Mouse (Mus musculus): ENCODE results near the gene Sh3bp5l.
"Not testable (repeated sequence)": the region's sequence is repeated elsewhere in the genome, so short reads cannot be mapped to it uniquely, and the experiment has no call there.

The Sh3bp5l gene

DNA sequence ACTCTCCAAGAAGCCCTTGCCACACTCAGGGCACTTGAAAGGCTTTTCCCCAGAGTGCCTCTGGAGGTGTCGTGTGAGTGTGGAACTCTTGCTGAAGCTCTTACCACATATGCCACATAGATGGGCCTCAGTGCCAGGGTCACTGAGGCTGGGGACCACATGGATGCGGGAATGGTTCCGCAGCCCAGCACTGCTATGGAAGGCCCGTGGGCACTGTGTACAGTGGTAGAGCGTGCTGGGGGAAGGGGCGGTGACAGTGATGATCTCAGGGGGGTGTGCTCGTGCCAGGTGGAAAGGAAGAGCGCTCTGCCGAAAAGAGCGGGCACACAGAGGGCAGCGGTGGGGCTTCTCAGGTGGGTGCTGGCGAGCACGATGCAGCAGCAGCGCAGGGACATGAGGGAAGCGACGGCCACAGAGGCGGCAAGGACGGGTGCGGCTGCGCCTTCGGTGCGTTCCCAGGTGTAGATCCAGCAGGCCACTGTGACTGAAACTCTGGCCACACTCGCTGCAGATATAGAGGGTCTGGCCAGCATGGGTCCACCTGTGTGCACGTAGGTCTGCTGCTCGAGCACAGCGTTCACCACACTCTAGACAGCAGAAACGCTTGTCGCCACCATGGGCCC lies 13.6 kb upstream of the Sh3bp5l start:
- DNase-seq (ENCODE audit: extremely low spot score, low read depth, low spot score), result no peak

- no peak for DNase-seq (ENCODE audit: extremely low spot score, low read depth, low spot score)
These were observed 7.5 kb upstream of the Sh3bp5l start for GRCm38 (mm10) chr11:58322824-58323569.

- DNase-seq (ENCODE audit: extremely low spot score, low read depth, low spot score), result no peak
These were observed 6.8 kb upstream of the Sh3bp5l start for GRCm38 (mm10) chr11:58323570-58324340.

GRCm38 (mm10) chr11:58324614-58325229 lies 5.8 kb upstream of the Sh3bp5l start:
- no peak for DNase-seq (ENCODE audit: extremely low spot score, low read depth, low spot score)

DNA sequence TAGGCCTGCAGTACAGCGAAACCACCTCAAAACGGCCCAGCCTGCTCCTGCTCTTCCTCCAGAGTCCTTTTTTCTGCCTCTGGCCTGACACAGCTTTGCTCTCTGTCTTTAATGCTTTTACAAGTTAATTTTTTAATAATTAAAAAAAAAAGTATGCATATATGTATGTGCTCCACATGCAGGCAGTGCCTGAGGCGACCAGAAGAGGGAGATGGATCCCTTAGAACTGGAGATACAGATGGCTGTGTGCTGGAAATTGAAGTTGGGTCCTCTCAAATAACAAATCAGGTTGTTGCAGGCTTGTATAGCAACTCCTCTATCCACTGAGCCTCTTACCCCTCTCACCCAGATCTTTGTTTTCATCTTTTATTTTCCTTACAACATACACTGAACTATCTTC lies 3.7 kb upstream of the Sh3bp5l start:
- DNase-seq (ENCODE audit: extremely low spot score, low read depth, low spot score), result no peak

- no peak for DNase-seq (ENCODE audit: extremely low spot score, low read depth, low spot score)
These were observed 633 bp upstream of the Sh3bp5l start for GRCm38 (mm10) chr11:58329906-58330275.

GRCm38 (mm10) chr11:58331149-58331495 lies 598 bp downstream of the Sh3bp5l start:
- no peak for DNase-seq (ENCODE audit: extremely low spot score, low read depth, low spot score)

- no peak for DNase-seq (ENCODE audit: extremely low spot score, low read depth, low spot score)
These were observed 1.0 kb downstream of the Sh3bp5l start for GRCm38 (mm10) chr11:58331546-58331945.

DNA sequence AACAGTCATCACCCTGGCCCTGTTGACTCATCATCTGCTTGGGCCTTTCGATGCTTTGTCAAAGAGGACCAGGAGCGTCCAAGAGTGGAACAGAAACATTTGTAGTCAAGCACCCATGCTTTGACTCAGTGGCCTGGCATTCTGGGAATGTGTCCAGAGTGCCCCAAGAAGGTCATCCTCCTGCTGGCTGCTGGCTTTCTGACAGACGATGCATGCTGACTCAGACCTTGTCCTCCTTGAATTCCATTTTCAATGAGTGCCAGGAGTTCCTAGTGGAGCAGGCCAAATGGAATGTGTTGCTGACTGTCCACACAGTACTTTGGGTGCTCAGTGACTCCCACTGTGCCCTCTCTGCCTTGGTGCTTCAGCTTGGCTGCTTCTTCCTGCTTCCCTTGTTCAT lies 4.2 kb downstream of the Sh3bp5l start:
- no peak for DNase-seq (ENCODE audit: extremely low spot score, low read depth, low spot score)

DNA sequence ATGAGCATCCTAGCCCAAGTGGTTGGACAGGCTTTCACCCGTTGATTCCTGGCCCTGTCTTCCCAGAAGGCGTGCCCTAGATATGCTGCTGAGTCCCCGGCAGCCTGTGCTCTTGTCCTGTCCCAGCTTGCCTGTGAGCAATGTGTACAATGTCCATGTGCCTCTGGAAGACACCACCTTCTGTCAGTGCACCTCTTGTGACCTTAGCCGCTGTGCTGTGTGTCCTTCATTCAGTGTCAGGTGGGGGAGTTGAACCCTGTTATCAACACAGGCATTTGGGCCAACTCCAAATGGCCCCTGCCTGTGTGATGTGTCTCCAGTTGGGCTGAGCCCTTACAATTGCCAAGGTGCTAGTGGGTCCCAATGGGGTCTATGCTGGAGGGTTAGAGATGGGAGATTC lies 16.2 kb downstream of the Sh3bp5l start:
- DNase-seq (ENCODE audit: extremely low spot score, low read depth, low spot score), result no peak

DNA sequence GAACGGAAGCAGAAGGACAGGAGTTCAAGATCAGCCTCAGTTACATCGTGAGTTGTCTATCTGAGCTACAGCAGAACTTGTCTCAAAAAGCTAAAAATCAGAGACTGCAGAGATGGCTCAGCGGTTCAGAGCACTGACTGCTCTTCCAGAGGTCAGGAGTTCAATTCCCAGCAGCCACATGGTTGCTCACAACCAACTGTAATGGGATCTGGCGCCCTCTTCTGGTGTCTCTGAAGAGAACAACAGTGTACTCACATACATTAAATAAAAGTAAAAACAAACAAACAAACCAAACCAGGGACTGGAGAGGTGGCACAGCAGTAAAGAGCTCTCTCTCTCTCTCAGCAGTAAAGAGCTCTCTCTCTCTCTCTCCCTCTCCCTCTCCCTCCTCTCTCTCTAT lies 20.1 kb downstream of the Sh3bp5l start:
- no peak for DNase-seq (ENCODE audit: extremely low spot score, low read depth, low spot score)

DNA sequence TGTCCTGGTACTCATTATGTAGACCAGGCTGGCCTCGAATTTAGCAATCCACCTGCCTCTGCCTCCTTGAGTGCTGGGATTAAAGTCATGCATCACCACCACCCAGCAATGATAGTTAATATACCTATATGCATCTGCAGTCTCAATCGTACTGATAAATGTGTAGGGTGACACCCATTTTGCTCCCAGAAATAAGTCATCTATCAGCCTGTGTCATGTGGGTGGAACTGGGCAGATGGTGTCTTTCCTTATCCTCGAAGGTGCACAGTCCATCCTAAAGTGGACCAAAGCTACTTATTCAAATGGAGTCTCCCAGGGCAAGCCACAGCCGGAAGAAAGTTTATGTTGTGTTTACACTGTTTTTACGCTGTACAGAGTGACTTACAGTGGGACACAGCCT lies 20.7 kb downstream of the Sh3bp5l start:
- DNase-seq (ENCODE audit: extremely low spot score, low read depth, low spot score), result no peak

GRCm38 (mm10) chr11:58352681-58353548 lies 22.4 kb downstream of the Sh3bp5l start:
- DNase-seq (ENCODE audit: extremely low spot score, low read depth, low spot score), result no peak

GRCm38 (mm10) chr11:58353709-58354108 lies 23.2 kb downstream of the Sh3bp5l start:
- DNase-seq (ENCODE audit: extremely low spot score, low read depth, low spot score), result no peak

- no peak for DNase-seq (ENCODE audit: extremely low spot score, low read depth, low spot score)
These were observed 24.0 kb downstream of the Sh3bp5l start for GRCm38 (mm10) chr11:58354476-58354875.

DNA sequence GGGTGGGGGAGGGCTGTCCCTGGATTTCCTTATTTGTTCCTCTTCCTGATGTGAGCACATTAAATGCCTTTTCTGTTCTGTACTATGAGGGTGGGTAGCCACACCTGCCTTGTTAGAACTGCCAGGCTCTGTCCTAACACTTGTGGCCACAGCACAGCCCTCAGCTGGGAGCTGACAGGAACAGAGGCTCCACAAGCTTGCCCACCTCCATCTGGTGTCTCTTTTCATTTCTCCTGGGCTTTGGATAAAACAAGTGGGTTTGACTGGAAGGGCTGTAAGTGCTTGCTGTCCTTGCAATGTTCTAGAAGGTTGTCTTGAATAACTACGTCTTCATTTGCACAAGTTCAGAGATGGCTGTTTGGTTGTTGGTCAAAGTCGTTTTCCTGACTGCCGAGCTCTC lies 24.4 kb downstream of the Sh3bp5l start:
- DNase-seq (ENCODE audit: extremely low spot score, low read depth, low spot score), result no peak

- no peak for DNase-seq (ENCODE audit: extremely low spot score, low read depth, low spot score)
These were observed 26.5 kb downstream of the Sh3bp5l start for GRCm38 (mm10) chr11:58357042-58357441.

GRCm38 (mm10) chr11:58357844-58358534 lies 27.5 kb downstream of the Sh3bp5l start:
- DNase-seq (ENCODE audit: extremely low spot score, low read depth, low spot score), result no peak

- DNase-seq (ENCODE audit: extremely low spot score, low read depth, low spot score), result not testable (repeated sequence)
These were observed 32.0 kb downstream of the Sh3bp5l start for GRCm38 (mm10) chr11:58362562-58362961.

- no peak for DNase-seq (ENCODE audit: extremely low spot score, low read depth, low spot score)
These were observed 33.9 kb downstream of the Sh3bp5l start for GRCm38 (mm10) chr11:58364454-58364853.

Measured in hindlimb bud, embryonic 11.5 days (tissue).